Mouse (Mus musculus): ENCODE measurements at regions not wholly inside any gene's neighbourhood (a gene's known extent, or its start where the extent isn't known, plus 50 kb on each side); places are given as distances from the start of the nearest gene placed in this dataset.

DNA sequence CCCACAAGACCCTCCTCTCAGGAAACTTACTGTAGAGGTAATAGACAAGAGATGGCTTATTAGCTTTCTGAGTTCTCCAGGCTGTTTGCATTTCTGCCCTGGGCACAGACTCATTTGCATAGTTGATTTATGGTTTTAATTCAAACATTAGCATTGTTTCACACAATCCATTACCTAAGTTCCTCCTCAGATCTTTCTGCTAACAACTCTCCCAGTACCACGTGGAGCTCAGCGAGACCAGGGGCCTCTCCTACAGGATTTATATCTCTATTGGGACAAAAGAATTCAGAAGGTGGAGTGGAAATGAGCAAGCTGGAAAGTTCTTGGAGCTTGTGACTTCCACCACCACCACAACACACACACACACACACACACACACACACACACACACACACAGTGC is 396.8 kb downstream of the Adra2a start:
- in situ Hi-C loops (cut with MboI; ENCODE audit: unreplicated experiment in 2 of 2), result no loop called here

- in situ Hi-C loops (cut with MboI; ENCODE audit: unreplicated experiment in 2 of 2), result no loop called here
Observed at GRCm38 (mm10) chr19:54460426-54461170, 416.6 kb downstream of the Adra2a start.

DNA sequence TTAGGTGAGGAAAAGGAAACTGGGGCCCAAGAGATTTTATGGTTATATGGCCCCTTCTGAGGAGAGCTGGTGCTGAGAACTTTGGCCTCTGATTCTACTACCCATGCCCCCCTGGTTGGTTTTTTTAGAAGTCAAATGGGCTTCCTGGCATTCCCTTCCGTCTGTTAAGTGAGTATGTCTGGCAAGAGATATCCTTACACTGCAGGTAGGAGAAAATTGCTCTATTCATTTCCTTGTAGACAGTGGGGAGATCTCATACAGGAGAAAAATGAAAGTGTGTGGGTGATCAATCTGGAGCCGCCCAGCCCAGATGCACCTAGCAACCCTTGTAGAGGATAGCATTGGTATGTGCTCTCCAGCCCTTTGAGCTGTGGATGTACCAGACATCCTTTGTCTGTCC is 418.5 kb downstream of the Adra2a start:
- in situ Hi-C loops (cut with MboI; ENCODE audit: unreplicated experiment in 2 of 2), result no loop called here

DNA sequence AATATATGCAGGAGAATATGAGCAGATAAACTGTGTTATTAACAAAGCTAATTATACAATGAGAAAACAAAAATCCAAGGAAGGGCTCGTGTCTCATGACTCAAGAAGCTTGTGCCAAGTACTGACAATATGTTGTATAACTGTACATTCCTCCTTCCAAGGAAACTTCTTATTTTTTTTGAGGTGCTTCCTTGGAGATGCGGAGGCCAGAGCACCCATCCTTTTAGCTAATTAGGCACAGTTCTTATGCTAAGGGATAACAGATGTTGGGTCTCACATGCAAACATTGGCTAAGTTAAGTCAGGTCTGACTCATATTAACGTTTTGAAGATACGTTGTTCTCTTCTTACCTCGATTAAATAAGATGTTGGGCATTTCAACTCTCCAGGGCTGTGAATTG is 426.1 kb downstream of the Adra2a start:
- in situ Hi-C loops (cut with MboI; ENCODE audit: unreplicated experiment in 2 of 2), result no loop called here

- in situ Hi-C loops (cut with MboI; ENCODE audit: unreplicated experiment in 2 of 2), result no loop called here
Observed at GRCm38 (mm10) chr19:54498066-54498465, 454.1 kb downstream of the Adra2a start.

GRCm38 (mm10) chr19:54533858-54534257 is 489.9 kb downstream of the Adra2a start:
- in situ Hi-C loops (cut with MboI; ENCODE audit: unreplicated experiment in 2 of 2), result loop anchor here in 1 of 2 experiments (25.0 kb wide), 1 partner anchor 678 kb away; no protein-coding TSS in a partner anchor

- in situ Hi-C loops (cut with MboI; ENCODE audit: unreplicated experiment in 2 of 2), result no loop called here
Observed at GRCm38 (mm10) chr19:54555351-54555750, 511.4 kb downstream of the Adra2a start.

DNA sequence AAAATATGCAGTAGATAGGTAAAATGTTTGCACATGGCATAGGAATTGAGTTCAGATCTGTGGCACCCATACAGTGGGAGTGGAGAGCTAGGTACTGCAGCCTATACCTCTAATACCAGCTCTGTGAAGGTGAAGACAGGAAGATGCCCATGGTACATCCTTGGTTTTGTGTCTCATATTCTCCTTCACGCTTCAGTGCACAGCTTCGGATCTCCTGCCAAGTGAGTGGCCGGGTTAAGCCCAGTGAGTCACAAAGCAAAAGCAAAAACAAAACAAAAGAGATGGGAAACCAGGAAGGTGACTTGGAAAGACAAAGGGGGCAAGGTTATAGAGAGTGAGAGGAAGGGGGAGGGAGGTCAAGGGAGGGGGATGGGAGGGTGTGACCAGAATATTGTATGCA is 514.0 kb downstream of the Adra2a start:
- in situ Hi-C loops (cut with MboI; ENCODE audit: unreplicated experiment in 2 of 2), result no loop called here

GRCm38 (mm10) chr19:54583574-54583973 is 539.6 kb downstream of the Adra2a start:
- in situ Hi-C loops (cut with MboI; ENCODE audit: unreplicated experiment in 2 of 2), result no loop called here

GRCm38 (mm10) chr19:54584687-54585237 is 540.8 kb downstream of the Adra2a start:
- in situ Hi-C loops (cut with MboI; ENCODE audit: unreplicated experiment in 2 of 2), result no loop called here

- in situ Hi-C loops (cut with MboI; ENCODE audit: unreplicated experiment in 2 of 2), result no loop called here
Observed at GRCm38 (mm10) chr19:54585326-54585725, 541.4 kb downstream of the Adra2a start.

GRCm38 (mm10) chr19:54603345-54603744 is 523.7 kb downstream of the Gpam start:
- in situ Hi-C loops (cut with MboI; ENCODE audit: unreplicated experiment in 2 of 2), result no loop called here

- in situ Hi-C loops (cut with MboI; ENCODE audit: unreplicated experiment in 2 of 2), result no loop called here
Observed at GRCm38 (mm10) chr19:54605346-54605745, 521.7 kb downstream of the Gpam start.

DNA sequence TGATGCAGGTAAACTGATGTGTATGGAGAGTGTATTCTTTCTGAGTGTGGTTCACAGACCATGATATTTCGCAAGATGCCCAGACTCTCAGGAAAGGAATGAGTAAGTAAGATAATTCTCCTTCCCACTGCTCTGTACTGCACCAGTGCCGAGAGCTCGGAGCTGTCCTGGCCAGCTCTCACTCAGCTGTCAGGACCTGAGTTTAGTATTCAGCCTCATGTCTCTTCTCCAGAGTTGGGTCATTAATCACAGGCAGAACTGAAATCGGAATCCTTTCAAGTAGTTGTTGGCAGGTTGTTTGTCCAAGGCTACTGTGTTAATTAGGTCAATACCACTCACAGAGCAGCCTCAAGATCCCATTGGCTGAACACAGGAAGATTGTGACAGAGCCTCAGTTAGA is 510.1 kb downstream of the Gpam start:
- in situ Hi-C loops (cut with MboI; ENCODE audit: unreplicated experiment in 2 of 2), result no loop called here

All from v-Abl transformed pro-B cells (cell line).